Mouse (Mus musculus): ENCODE measurements around the gene Nucb2. TPM values are rescaled to one million over a fixed set of nuclear protein-coding genes. Genes with fewer than 3 reads are reported as not detected.

Gene Nucb2
- polyA plus RNA-seq, 1 experiment from 2014 or later, result 13.8 TPM

- Histone ChIP-seq H3K27ac (replicated peaks; ENCODE audit: low read depth, low read length) (no peak overlapping the region), H3K9ac (ENCODE audit: low read length) (no peak overlapping the region), H3K4me1 (ENCODE audit: control insufficient read depth, insufficient read depth, low read length) (no peaks in the 10 kb centered on the region), H3K27me3 (ENCODE audit: control insufficient read depth, insufficient read depth, low read length) (no peaks in the 10 kb centered on the region), H3K36me3 (ENCODE audit: control insufficient read depth, insufficient read depth, low read length) (no peaks in the 10 kb centered on the region), H3K4me2 (ENCODE audit: low read depth, severe bottlenecking) (no peak overlapping the region), H3K9me3 (ENCODE audit: control insufficient read depth, low read length) (no peaks in the 10 kb centered on the region), H3K4me3 (ENCODE audit: low read depth, low read length) (no peak overlapping the region)
- WGBS, result 74% methylated on average over 9 of the region's 9 CpGs
- ATAC-seq (ENCODE audit: insufficient number of reproducible peaks, low FRiP score, low TSS enrichment, low read depth) (no peak), DNase-seq (ENCODE audit: low spot score) (no peak)
Measured at GRCm38 (mm10) chr7:116514546-116514945, 10.4 kb downstream of the Nucb2 start.

GRCm38 (mm10) chr7:116515059-116515458 is 10.9 kb downstream of the Nucb2 start:
- DNase-seq (ENCODE audit: low spot score) (no peak), ATAC-seq (ENCODE audit: insufficient number of reproducible peaks, low FRiP score, low TSS enrichment, low read depth) (no peak)
- 92% methylated on average over 7 of the region's 7 CpGs for WGBS
- H3K9ac ChIP-seq (ENCODE audit: low read length), result no peak overlapping the region
- no peak overlapping the region for H3K27ac ChIP-seq (replicated peaks; ENCODE audit: low read depth, low read length)
- no peak overlapping the region for H3K4me2 ChIP-seq (ENCODE audit: low read depth, severe bottlenecking)
- no peaks in the 10 kb centered on the region for H3K36me3 ChIP-seq (ENCODE audit: control insufficient read depth, insufficient read depth, low read length)
- H3K4me3 ChIP-seq (ENCODE audit: low read depth, low read length), result no peak overlapping the region
- H3K4me1 ChIP-seq (ENCODE audit: control insufficient read depth, insufficient read depth, low read length), result no peaks in the 10 kb centered on the region
- H3K9me3 ChIP-seq (ENCODE audit: control insufficient read depth, low read length), result no peaks in the 10 kb centered on the region
- no peaks in the 10 kb centered on the region for H3K27me3 ChIP-seq (ENCODE audit: control insufficient read depth, insufficient read depth, low read length)

GRCm38 (mm10) chr7:116515514-116516135 is 11.5 kb downstream of the Nucb2 start:
- no peak overlapping the region for H3K27ac ChIP-seq (replicated peaks; ENCODE audit: low read depth, low read length)
- no peaks in the 10 kb centered on the region for H3K36me3 ChIP-seq (ENCODE audit: control insufficient read depth, insufficient read depth, low read length)
- H3K4me1 ChIP-seq (ENCODE audit: control insufficient read depth, insufficient read depth, low read length), result no peaks in the 10 kb centered on the region
- no peak overlapping the region for H3K4me3 ChIP-seq (ENCODE audit: low read depth, low read length)
- WGBS, result 68% methylated on average over 13 of the region's 13 CpGs
- no peak overlapping the region for H3K9ac ChIP-seq (ENCODE audit: low read length)
- no peak; the same call in 1 of the 2 replicates for ATAC-seq (ENCODE audit: insufficient number of reproducible peaks, low FRiP score, low TSS enrichment, low read depth)
- H3K4me2 ChIP-seq (ENCODE audit: low read depth, severe bottlenecking), result no peak overlapping the region
- no peaks in the 10 kb centered on the region for H3K9me3 ChIP-seq (ENCODE audit: control insufficient read depth, low read length)
- no peaks in the 10 kb centered on the region for H3K27me3 ChIP-seq (ENCODE audit: control insufficient read depth, insufficient read depth, low read length)
- DNase-seq (ENCODE audit: low spot score), result no peak

- H3K4me2 ChIP-seq (ENCODE audit: low read depth, severe bottlenecking), result no peak overlapping the region
- ATAC-seq (ENCODE audit: insufficient number of reproducible peaks, low FRiP score, low TSS enrichment, low read depth), result no peak
- H3K36me3 ChIP-seq (ENCODE audit: control insufficient read depth, insufficient read depth, low read length), result no peaks in the 10 kb centered on the region
- no peaks in the 10 kb centered on the region for H3K27me3 ChIP-seq (ENCODE audit: control insufficient read depth, insufficient read depth, low read length)
- whole genome bisulfite sequencing, result 71% methylated on average over 5 of the region's 5 CpGs
- no peak for DNase-seq (ENCODE audit: low spot score)
- H3K4me3 ChIP-seq (ENCODE audit: low read depth, low read length), result no peak overlapping the region
- no peaks in the 10 kb centered on the region for H3K4me1 ChIP-seq (ENCODE audit: control insufficient read depth, insufficient read depth, low read length)
- no peak overlapping the region for H3K9ac ChIP-seq (ENCODE audit: low read length)
- H3K27ac ChIP-seq (replicated peaks; ENCODE audit: low read depth, low read length), result no peak overlapping the region
- H3K9me3 ChIP-seq (ENCODE audit: control insufficient read depth, low read length), result no peaks in the 10 kb centered on the region
Measured at GRCm38 (mm10) chr7:116517240-116517639, 13.1 kb downstream of the Nucb2 start.

GRCm38 (mm10) chr7:116518155-116518554 is 14.0 kb downstream of the Nucb2 start:
- DNase-seq (ENCODE audit: low spot score) (no peak), ATAC-seq (ENCODE audit: insufficient number of reproducible peaks, low FRiP score, low TSS enrichment, low read depth) (no peak)
- Histone ChIP-seq H3K27me3 (ENCODE audit: control insufficient read depth, insufficient read depth, low read length) (no peaks in the 10 kb centered on the region), H3K4me3 (ENCODE audit: low read depth, low read length) (no peak overlapping the region), H3K9me3 (ENCODE audit: control insufficient read depth, low read length) (no peaks in the 10 kb centered on the region), H3K36me3 (ENCODE audit: control insufficient read depth, insufficient read depth, low read length) (no peaks in the 10 kb centered on the region), H3K4me1 (ENCODE audit: control insufficient read depth, insufficient read depth, low read length) (no peaks in the 10 kb centered on the region), H3K27ac (replicated peaks; ENCODE audit: low read depth, low read length) (no peak overlapping the region), H3K9ac (ENCODE audit: low read length) (no peak overlapping the region), H3K4me2 (ENCODE audit: low read depth, severe bottlenecking) (no peak overlapping the region)
- WGBS, result 93% methylated on average over 5 of the region's 5 CpGs

- ATAC-seq (ENCODE audit: insufficient number of reproducible peaks, low FRiP score, low TSS enrichment, low read depth) (no peak), DNase-seq (ENCODE audit: low spot score) (peak; percentile 62)
- Histone ChIP-seq H3K4me2 (ENCODE audit: low read depth, severe bottlenecking) (no peak overlapping the region), H3K36me3 (ENCODE audit: control insufficient read depth, insufficient read depth, low read length) (no peaks in the 10 kb centered on the region), H3K4me3 (ENCODE audit: low read depth, low read length) (no peak overlapping the region), H3K27ac (replicated peaks; ENCODE audit: low read depth, low read length) (no peak overlapping the region), H3K9me3 (ENCODE audit: control insufficient read depth, low read length) (no peaks in the 10 kb centered on the region), H3K27me3 (ENCODE audit: control insufficient read depth, insufficient read depth, low read length) (no peaks in the 10 kb centered on the region), H3K9ac (ENCODE audit: low read length) (no peak overlapping the region), H3K4me1 (ENCODE audit: control insufficient read depth, insufficient read depth, low read length) (no peaks in the 10 kb centered on the region)
- 65% methylated on average over 3 of the region's 3 CpGs for WGBS
Measured at GRCm38 (mm10) chr7:116519805-116520204, 15.6 kb downstream of the Nucb2 start.

GRCm38 (mm10) chr7:116524577-116524976 is 20.4 kb downstream of the Nucb2 start:
- Histone ChIP-seq H3K36me3 (ENCODE audit: control insufficient read depth, insufficient read depth, low read length) (no peaks in the 10 kb centered on the region), H3K27ac (replicated peaks; ENCODE audit: low read depth, low read length) (no peak overlapping the region), H3K9me3 (ENCODE audit: control insufficient read depth, low read length) (no peaks in the 10 kb centered on the region), H3K4me1 (ENCODE audit: control insufficient read depth, insufficient read depth, low read length) (no peaks in the 10 kb centered on the region), H3K4me2 (ENCODE audit: low read depth, severe bottlenecking) (no peak overlapping the region), H3K9ac (ENCODE audit: low read length) (no peak overlapping the region), H3K27me3 (ENCODE audit: control insufficient read depth, insufficient read depth, low read length) (no peaks in the 10 kb centered on the region), H3K4me3 (ENCODE audit: low read depth, low read length) (no peak overlapping the region)
- DNase-seq (ENCODE audit: low spot score) (no peak), ATAC-seq (ENCODE audit: insufficient number of reproducible peaks, low FRiP score, low TSS enrichment, low read depth) (no peak)
- 93% methylated on average over 2 of the region's 2 CpGs for WGBS

GRCm38 (mm10) chr7:116529793-116530192 is 25.6 kb downstream of the Nucb2 start:
- H3K27ac ChIP-seq (replicated peaks; ENCODE audit: low read depth, low read length), result no peak overlapping the region
- no peak for ATAC-seq (ENCODE audit: insufficient number of reproducible peaks, low FRiP score, low TSS enrichment, low read depth)
- no peak overlapping the region for H3K4me2 ChIP-seq (ENCODE audit: low read depth, severe bottlenecking)
- H3K36me3 ChIP-seq (ENCODE audit: control insufficient read depth, insufficient read depth, low read length), result no peaks in the 10 kb centered on the region
- no peaks in the 10 kb centered on the region for H3K27me3 ChIP-seq (ENCODE audit: control insufficient read depth, insufficient read depth, low read length)
- H3K9me3 ChIP-seq (ENCODE audit: control insufficient read depth, low read length), result no peaks in the 10 kb centered on the region
- 71% methylated on average over 4 of the region's 4 CpGs for WGBS
- no peaks in the 10 kb centered on the region for H3K4me1 ChIP-seq (ENCODE audit: control insufficient read depth, insufficient read depth, low read length)
- no peak overlapping the region for H3K9ac ChIP-seq (ENCODE audit: low read length)
- no peak overlapping the region for H3K4me3 ChIP-seq (ENCODE audit: low read depth, low read length)
- no peak for DNase-seq (ENCODE audit: low spot score)

- WGBS, result 92% methylated on average over 5 of the region's 5 CpGs
- Histone ChIP-seq H3K9ac (ENCODE audit: low read length) (no peak overlapping the region), H3K4me2 (ENCODE audit: low read depth, severe bottlenecking) (no peak overlapping the region), H3K4me3 (ENCODE audit: low read depth, low read length) (no peak overlapping the region), H3K27me3 (ENCODE audit: control insufficient read depth, insufficient read depth, low read length) (no peaks in the 10 kb centered on the region), H3K27ac (replicated peaks; ENCODE audit: low read depth, low read length) (no peak overlapping the region), H3K36me3 (ENCODE audit: control insufficient read depth, insufficient read depth, low read length) (no peaks in the 10 kb centered on the region), H3K9me3 (ENCODE audit: control insufficient read depth, low read length) (no peaks in the 10 kb centered on the region), H3K4me1 (ENCODE audit: control insufficient read depth, insufficient read depth, low read length) (no peaks in the 10 kb centered on the region)
- ATAC-seq (ENCODE audit: insufficient number of reproducible peaks, low FRiP score, low TSS enrichment, low read depth) (no peak), DNase-seq (ENCODE audit: low spot score) (no peak)
Measured at GRCm38 (mm10) chr7:116530470-116530869, 26.3 kb downstream of the Nucb2 start.

Measured in limb, embryonic 11.5 days (tissue).